Mouse (Mus musculus): ENCODE measurements around the gene Csf3r. TPM values are rescaled to one million over a fixed set of nuclear protein-coding genes. Genes with fewer than 3 reads are reported as not detected.

The Csf3r gene
- polyA plus RNA-seq, 1 experiment from 2014 or later = 0.51 TPM

DNA sequence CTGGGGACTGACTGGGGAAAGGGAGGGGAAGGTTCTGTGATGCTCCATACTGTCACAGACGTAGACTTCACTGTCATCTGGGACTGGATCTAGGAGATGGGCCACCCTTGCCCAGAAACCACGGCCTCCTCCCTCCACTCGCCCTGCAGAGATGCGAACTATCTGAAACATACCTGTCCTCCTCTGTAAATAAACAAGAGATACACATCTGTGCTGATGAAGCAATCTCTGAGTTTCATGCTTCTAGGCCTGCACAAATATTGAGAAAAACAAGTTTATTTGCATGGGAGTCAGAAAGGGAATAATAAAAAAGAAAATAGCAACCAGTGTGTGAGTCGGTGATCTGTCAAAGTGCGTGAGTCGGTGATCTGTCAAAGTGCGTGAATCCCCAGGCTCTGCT, 67.5 kb downstream of the Csf3r start:
- H3K4me1 ChIP-seq = peaks cover 1% of the 10 kb centered on the region
- peaks cover 13% of the 10 kb centered on the region for H3K36me3 ChIP-seq (replicated peaks)
- no peak for ATAC-seq (ENCODE audit: low FRiP score)
- WGBS = 85% methylated on average over 8 of the region's 8 CpGs
- no peaks in the 10 kb centered on the region for H3K9me3 ChIP-seq
- H3K4me2 ChIP-seq = no peak overlapping the region
- no peaks in the 10 kb centered on the region for H3K27me3 ChIP-seq
- H3K27ac ChIP-seq = no peak overlapping the region
- H3K4me3 ChIP-seq (replicated peaks) = no peak overlapping the region
- H3K9ac ChIP-seq = no peak overlapping the region

Other genes with a start within 250 kb of the Csf3r start
- 125 and 132 TPM in 2 replicates for gene Mrps15, start 22.4 kb downstream of the Csf3r start, polyA plus RNA-seq (2016; fragmentation: Nextera tagmentation; extraction: Ambion mirVana)
- 26.8 and 32.2 TPM in 2 replicates for gene Oscp1, start 34.0 kb downstream of the Csf3r start, polyA plus RNA-seq (2016; fragmentation: Nextera tagmentation; extraction: Ambion mirVana)
- 41.9 and 46.6 TPM in 2 replicates for gene Lsm10, start 72.1 kb downstream of the Csf3r start, polyA plus RNA-seq (2016; fragmentation: Nextera tagmentation; extraction: Ambion mirVana)
- gene Stk40, start 79.4 kb downstream of the Csf3r start, polyA plus RNA-seq (2016; fragmentation: Nextera tagmentation; extraction: Ambion mirVana) = 42.8 and 48.5 TPM in 2 replicates
- 13.1 and 15.9 TPM in 2 replicates for gene Eva1b, start 123.2 kb downstream of the Csf3r start, polyA plus RNA-seq (2016; fragmentation: Nextera tagmentation; extraction: Ambion mirVana)
- gene Sh3d21, start 138.9 kb downstream of the Csf3r start, polyA plus RNA-seq (2016; fragmentation: Nextera tagmentation; extraction: Ambion mirVana) = 0.96 and 1.5 TPM in 2 replicates
- gene Thrap3, start 178.2 kb downstream of the Csf3r start, polyA plus RNA-seq (2016; fragmentation: Nextera tagmentation; extraction: Ambion mirVana) = 284 and 305 TPM in 2 replicates
- 104 and 105 TPM in 2 replicates for gene Map7d1, start 231.8 kb downstream of the Csf3r start, polyA plus RNA-seq (2016; fragmentation: Nextera tagmentation; extraction: Ambion mirVana)
- 104 and 108 TPM in 2 replicates for gene Trappc3, start 237.8 kb downstream of the Csf3r start, polyA plus RNA-seq (2016; fragmentation: Nextera tagmentation; extraction: Ambion mirVana)

Measured in forebrain, embryonic 12.5 days (tissue).